In the genomic region with DNA sequence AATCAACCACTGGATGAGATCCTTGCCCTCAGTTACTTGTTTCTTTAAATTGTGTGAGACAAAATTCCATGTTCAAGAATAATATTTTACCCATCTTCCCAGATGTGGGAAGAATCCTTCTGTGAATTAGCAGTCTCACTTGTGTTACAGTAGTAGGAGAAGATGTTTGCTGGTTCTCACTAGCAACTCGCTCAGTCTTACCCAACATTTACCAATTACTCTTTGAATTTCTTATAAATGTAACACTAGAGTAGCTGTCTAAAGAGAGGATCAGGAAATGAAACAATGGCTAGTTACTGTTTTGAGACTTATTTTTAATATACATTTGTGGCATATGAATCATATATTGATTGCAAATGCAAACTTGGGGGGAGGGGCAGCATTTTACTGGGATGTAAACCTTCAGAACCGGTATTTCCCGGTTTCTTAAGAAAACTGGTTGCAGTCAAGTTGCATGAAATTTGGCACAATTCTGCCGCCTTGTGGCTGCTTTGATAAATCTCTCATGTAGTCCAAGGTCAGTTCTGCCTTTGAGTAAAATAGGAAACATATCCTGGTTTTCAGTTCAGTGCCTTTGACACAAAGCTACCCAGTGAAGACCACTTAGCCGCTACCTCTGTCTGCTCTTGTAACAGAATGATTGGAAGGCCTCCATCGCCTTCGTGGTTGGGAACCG, we compare ENCODE assay signal across 9 mouse cellular contexts. TPM values are rescaled to one million over a fixed set of nuclear protein-coding genes. Genes with fewer than 3 reads are reported as not detected.
DNase-seq lines count a peak whose midpoint lies in the region; ATAC-seq lines count a peak whose summit lies in the region.
"Had no signal": no experiment of that assay in that cellular context is flagged by ENCODE, and none has a peak within 500 bp of the region (broad histone marks: within the 10 kb centered on the region; RNA-seq: fewer than 3 reads in every experiment).

No protein-coding gene starts in this region.

- 28% methylated on average over 8 of the region's 8 CpGs for WGBS in forebrain, embryonic 16.5 days
- 40% methylated on average over 8 of the region's 8 CpGs for WGBS in kidney, embryonic 15.5 days
- WGBS in limb, embryonic 11.5 days: 28% methylated on average over 8 of the region's 8 CpGs

- H3K4me2 ChIP-seq in forebrain, embryonic 16.5 days (ENCODE audit: low read length): no peak overlapping the region
- H3K4me2 ChIP-seq in kidney, embryonic 15.5 days: no peak overlapping the region
- no peak overlapping the region for H3K4me2 ChIP-seq in limb, embryonic 11.5 days (ENCODE audit: low read depth, severe bottlenecking)
- H3K4me2 ChIP-seq: embryonic facial prominence, embryonic 15.5 days had no signal

- no peaks in the 10 kb centered on the region for H3K9me3 ChIP-seq in forebrain, embryonic 16.5 days (ENCODE audit: control insufficient read depth, low read length)
- H3K9me3 ChIP-seq in kidney, embryonic 15.5 days (replicated peaks): no peaks in the 10 kb centered on the region
- no peaks in the 10 kb centered on the region for H3K9me3 ChIP-seq in limb, embryonic 11.5 days (ENCODE audit: control insufficient read depth, low read length)
- H3K9me3 ChIP-seq: embryonic facial prominence, embryonic 15.5 days had no signal

- no peaks in the 10 kb centered on the region for H3K36me3 ChIP-seq in forebrain, embryonic 16.5 days (ENCODE audit: control insufficient read depth, insufficient read depth)
- H3K36me3 ChIP-seq in kidney, embryonic 15.5 days: no peaks in the 10 kb centered on the region
- no peaks in the 10 kb centered on the region for H3K36me3 ChIP-seq in limb, embryonic 11.5 days (ENCODE audit: control insufficient read depth, insufficient read depth, low read length)
- H3K36me3 ChIP-seq: embryonic facial prominence, embryonic 15.5 days had no signal

- no peak overlapping the region for H3K4me3 ChIP-seq in forebrain, embryonic 16.5 days (replicated peaks; ENCODE audit: low read length)
- H3K4me3 ChIP-seq in kidney, embryonic 15.5 days (replicated peaks): no peak overlapping the region
- H3K4me3 ChIP-seq in limb, embryonic 11.5 days (ENCODE audit: low read depth, low read length): no peak overlapping the region
- H3K4me3 ChIP-seq: embryonic facial prominence, embryonic 15.5 days had no signal

- ATAC-seq in forebrain, embryonic 16.5 days: peak; percentile 47; the same call in 1 of the 2 replicates
- 0 out of 2 replicates have a peak, but pooled peaks have one; percentile 18 for ATAC-seq in kidney, embryonic 15.5 days (replicated peaks; ENCODE audit: low FRiP score)
- ATAC-seq in limb, embryonic 11.5 days (ENCODE audit: insufficient number of reproducible peaks, low FRiP score, low TSS enrichment, low read depth): no peak

- peak; percentile 69 for DNase-seq in urinary bladder, postnatal 14 days (ENCODE audit: low spot score)
- DNase-seq in urinary bladder, postnatal 10 days (ENCODE audit: low spot score): no peak
- peak; percentile 26 for DNase-seq in cerebellum, adult 11 months
- peak; percentile 90 for DNase-seq in limb, embryonic 11.5 days (ENCODE audit: low spot score)
- peak; percentile 13 for DNase-seq in retina, adult 2 months (ENCODE audit: low read depth, low spot score)
- DNase-seq in spleen, adult 18-20 months: no peak

- H3K27ac ChIP-seq in forebrain, embryonic 16.5 days (ENCODE audit: low read length): no peak overlapping the region
- H3K27ac ChIP-seq in kidney, embryonic 15.5 days: no peak overlapping the region
- H3K27ac ChIP-seq in limb, embryonic 11.5 days (replicated peaks; ENCODE audit: low read depth, low read length): no peak overlapping the region
- H3K27ac ChIP-seq: embryonic facial prominence, embryonic 15.5 days had no signal

- no peaks in the 10 kb centered on the region for H3K27me3 ChIP-seq in forebrain, embryonic 16.5 days (replicated peaks; ENCODE audit: control insufficient read depth, insufficient read depth, low read length)
- H3K27me3 ChIP-seq in kidney, embryonic 15.5 days: peaks cover 8% of the 10 kb centered on the region
- no peaks in the 10 kb centered on the region for H3K27me3 ChIP-seq in limb, embryonic 11.5 days (ENCODE audit: control insufficient read depth, insufficient read depth, low read length)
- H3K27me3 ChIP-seq: embryonic facial prominence, embryonic 15.5 days had no signal

- no peaks in the 10 kb centered on the region for H3K4me1 ChIP-seq in forebrain, embryonic 16.5 days (replicated peaks; ENCODE audit: control insufficient read depth, insufficient read depth, low read length)
- H3K4me1 ChIP-seq in kidney, embryonic 15.5 days: no peaks in the 10 kb centered on the region
- peaks cover 4% of the 10 kb centered on the region; the same call in 1 of the 2 replicates for H3K4me1 ChIP-seq in limb, embryonic 11.5 days (ENCODE audit: control insufficient read depth, insufficient read depth, low read length)
- H3K4me1 ChIP-seq: embryonic facial prominence, embryonic 15.5 days had no signal

- H3K9ac ChIP-seq in forebrain, embryonic 16.5 days (replicated peaks; ENCODE audit: low read depth, low read length): no peak overlapping the region
- no peak overlapping the region for H3K9ac ChIP-seq in kidney, embryonic 15.5 days
- H3K9ac ChIP-seq in limb, embryonic 11.5 days (ENCODE audit: low read length): no peak overlapping the region
- H3K9ac ChIP-seq: embryonic facial prominence, embryonic 15.5 days had no signal

RNA-seq across cellular contexts. Expression of a gene that starts 53.5 kb away (rescaled TPM):
- 0.22 and 0.81 TPM in 2 replicates for polyA plus RNA-seq in forebrain, embryonic 16.5 days (2015; fragmentation: Nextera tagmentation; extraction: Ambion mirVana)
- polyA plus RNA-seq in kidney, embryonic 15.5 days (2015; fragmentation: Nextera tagmentation; extraction: Ambion mirVana): 0.51 and 1.4 TPM in 2 replicates
- 1.2 and 2.0 TPM in 2 replicates for polyA plus RNA-seq in limb, embryonic 11.5 days (2014; fragmentation: Nextera tagmentation; extraction: Ambion mirVana)

Comparison
In these comparisons a context has a peak if more than half of its experiments do, and no peak if none do; other contexts are left out.
1. DNase-seq: peak in urinary bladder, postnatal 14 days (single experiment), cerebellum, adult 11 months (single experiment), limb, embryonic 11.5 days (single experiment) and retina, adult 2 months (single experiment); none in urinary bladder, postnatal 10 days (single experiment) and spleen, adult 18-20 months (0 of 2).